Mouse (Mus musculus): ENCODE data around the gene Grik4.

GRCm38 (mm10) chr9:42943057-42943529 lies 1.2 kb downstream of the Grik4 start:
- TF ChIP-seq POLR2A (IDR thresholded peaks at IDR 0.05; ENCODE audit: low read depth, low read length) (no peak), CTCF (IDR thresholded peaks at IDR 0.05; ENCODE audit: borderline replicate concordance, insufficient read depth, low read length) (no peak; the same call in 1 of the 2 replicates)

All from embryonic fibroblast, embryonic 13.5 days (primary cell).